Mouse (Mus musculus) adrenal gland, postnatal 4 days (tissue): ENCODE results near the gene Trim54. TPM values are rescaled to one million over a fixed set of nuclear protein-coding genes. Genes with fewer than 3 reads are reported as not detected.
A peak's percentile ranks its signal among the peaks of the same experiment; 100 is the strongest.

Experiments used
- DNase-seq, 2 experiments: peaks; one replicate each; pipeline ENCODE4 v3.0.0; 2021 to 2022; ENCODE audit warnings: low spot score in 2 of 2, mixed read lengths in 2 of 2
- long read RNA-seq, 2 experiments: library from polyadenylated mRNA; stranded (forward); transcript quantifications; one replicate each; pipeline ENCODE4 v2.0.0; 2021
- total RNA-seq, 2 experiments: library from RNA; stranded (reverse); gene quantifications; 2 replicates each; pipeline ENCODE4 v1.2.3; 2021

Gene Trim54
- 1 to 10 TPM; 1.8 to 4.2 TPM for total RNA-seq
- long read RNA-seq, experiment 1, transcript Trim54-201 (9 exons, 1,434 nt): major isoform, 6 of 7 reads
- long read RNA-seq, experiment 1, partial matches to known transcripts: 0 of 7 reads
- long read RNA-seq, experiment 1, other reads (novel, unspliced or antisense): 1 of 7 reads
- long read RNA-seq, experiment 2, partial matches to known transcripts: 0 of 1 reads
- long read RNA-seq, experiment 2, other reads (novel, unspliced or antisense): 0 of 1 reads

GRCm38 (mm10) chr5:31116354-31116753 is at the start of gene Trim54:
Gene Trim54, plus strand, starts transcription at chr5:31116712.
- no peak for DNase-seq

DNA sequence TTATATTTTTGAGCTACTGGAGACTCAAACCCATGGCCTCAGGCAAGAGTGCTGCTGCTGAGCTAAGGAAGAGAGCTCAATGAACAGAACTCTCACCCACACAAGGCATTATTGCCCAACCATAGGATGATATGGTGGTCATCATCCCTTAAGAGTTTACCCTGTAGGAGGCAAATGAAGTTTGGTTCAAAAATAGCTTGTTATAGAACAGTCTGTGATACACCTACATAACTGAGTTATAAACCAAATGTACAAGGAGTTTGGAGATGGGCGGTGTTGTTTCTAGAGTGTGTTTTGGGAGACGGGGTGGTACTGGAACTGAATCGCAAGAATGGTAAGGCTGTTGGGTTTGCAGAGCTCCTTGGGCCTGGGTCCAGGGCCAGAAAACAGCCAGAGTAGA is 46.7 kb upstream of the Trim54 start:
- DNase-seq: no peak

- no peak for DNase-seq
Measured at GRCm38 (mm10) chr5:31071059-31071458, 45.5 kb upstream of the Trim54 start.

- DNase-seq: no peak
Measured at GRCm38 (mm10) chr5:31071821-31072220, 44.7 kb upstream of the Trim54 start.

DNA sequence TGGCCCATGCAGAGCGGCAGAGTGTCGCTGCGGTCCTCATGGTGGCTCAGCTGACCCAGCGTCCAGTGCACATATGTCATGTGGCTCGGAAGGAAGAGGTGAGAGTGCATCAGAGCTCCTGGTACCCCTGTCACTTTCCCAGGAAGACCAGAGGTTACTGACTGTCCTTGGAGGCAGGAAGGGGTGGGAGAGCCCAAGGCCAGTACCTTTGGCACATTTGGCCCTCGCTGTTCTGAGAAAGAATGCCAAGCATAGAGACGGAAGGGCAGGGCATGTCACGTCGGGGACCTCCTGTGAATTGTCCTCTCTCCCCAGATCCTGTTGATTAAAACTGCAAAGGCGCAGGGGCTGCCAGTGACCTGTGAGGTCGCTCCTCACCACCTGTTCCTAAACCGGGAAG is 43.3 kb upstream of the Trim54 start:
- no peak for DNase-seq

- DNase-seq: no peak
Measured at GRCm38 (mm10) chr5:31076346-31076745, 40.2 kb upstream of the Trim54 start.

DNA sequence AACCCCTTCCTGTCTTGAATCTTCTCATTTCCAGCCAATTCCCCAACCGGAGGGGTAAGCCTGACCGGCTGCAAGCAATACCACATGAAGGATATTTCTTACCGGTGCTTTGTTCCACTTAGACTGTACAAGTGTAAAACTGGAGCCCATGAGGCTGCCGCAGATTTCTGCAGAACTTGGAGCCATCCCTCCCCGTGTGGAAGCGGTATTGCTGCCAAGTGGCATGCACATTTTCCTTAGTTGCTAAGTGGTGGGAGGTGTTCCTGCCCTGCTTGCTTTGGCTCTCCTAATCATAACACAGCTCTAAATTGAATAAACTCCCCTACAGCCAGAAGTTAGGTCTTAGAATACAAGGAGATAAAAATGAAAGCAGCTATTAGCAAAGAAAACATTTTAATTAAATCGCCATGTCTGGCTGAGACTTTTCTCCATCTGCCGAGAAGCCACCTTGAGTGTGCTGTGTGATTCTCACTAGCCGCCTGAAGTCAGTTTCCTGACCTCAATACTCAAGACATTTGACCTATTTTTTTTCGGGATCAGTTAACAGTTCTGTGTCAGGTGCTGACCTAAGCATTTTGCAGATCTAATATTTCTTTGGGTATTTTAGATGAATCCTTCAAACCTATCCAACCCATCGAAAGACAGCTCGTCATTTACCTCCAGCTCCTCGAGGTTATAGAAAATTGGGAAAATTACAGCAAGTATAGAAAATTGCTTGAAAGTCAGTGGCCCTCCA is 36.3 kb upstream of the Trim54 start:
- DNase-seq: no peak

GRCm38 (mm10) chr5:31080795-31081164 is 35.7 kb upstream of the Trim54 start:
- no peak for DNase-seq

DNA sequence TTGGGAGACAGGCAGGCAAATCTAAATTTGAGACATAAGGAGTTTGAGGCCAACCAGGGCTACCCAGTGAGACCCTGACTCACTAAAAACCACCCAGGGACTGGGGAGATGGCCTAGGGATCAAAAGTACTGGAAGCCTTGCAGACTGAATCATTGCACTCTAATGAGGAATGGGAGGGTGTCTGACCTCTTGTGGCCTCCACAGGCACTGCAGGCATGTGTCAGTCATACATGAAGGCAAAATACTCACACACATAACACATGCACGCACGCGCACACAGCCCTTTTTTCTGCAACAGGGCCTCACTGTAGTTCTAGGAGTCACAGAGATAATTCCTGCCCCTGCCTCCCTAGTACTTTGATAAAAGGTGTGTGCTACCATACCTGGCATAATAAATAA is 35.1 kb upstream of the Trim54 start:
- DNase-seq: no peak

GRCm38 (mm10) chr5:31082355-31082754 is 34.2 kb upstream of the Trim54 start:
- peak in 1 of 2 experiments; percentile 43 for DNase-seq

DNA sequence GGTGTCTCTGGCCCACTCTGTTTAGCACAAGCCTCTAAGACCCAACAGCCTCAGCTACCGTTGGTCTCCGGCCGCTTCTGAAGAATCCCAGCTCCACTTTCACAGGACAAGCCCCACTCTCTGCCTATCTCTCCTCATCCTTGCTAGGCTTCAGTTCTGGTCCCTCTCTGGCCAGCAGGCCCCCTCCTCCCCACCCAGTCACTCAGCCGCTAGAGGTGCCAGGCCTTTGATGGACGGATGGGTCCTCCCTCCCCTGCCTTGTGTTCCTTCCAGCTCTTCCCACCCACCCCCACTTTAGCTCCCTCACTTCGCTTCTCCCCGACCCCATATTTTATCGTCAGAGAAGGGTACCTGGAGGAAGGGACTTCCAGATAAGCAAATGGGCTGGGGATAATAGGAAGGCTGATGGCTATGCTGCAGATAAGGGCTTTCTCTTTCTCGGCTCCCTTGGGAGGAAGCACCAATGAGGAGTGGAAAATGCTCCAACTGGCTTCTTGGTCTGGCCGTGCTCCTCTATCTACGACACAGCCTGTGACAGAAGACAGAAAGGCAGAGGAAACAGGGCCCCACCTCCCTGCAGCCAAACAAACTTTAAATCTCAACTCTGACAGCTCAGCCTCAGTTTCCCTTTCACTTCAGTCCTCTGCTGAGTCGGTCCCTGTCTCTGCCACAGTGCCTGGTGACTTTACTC is 33.4 kb upstream of the Trim54 start:
- DNase-seq: no peak

DNA sequence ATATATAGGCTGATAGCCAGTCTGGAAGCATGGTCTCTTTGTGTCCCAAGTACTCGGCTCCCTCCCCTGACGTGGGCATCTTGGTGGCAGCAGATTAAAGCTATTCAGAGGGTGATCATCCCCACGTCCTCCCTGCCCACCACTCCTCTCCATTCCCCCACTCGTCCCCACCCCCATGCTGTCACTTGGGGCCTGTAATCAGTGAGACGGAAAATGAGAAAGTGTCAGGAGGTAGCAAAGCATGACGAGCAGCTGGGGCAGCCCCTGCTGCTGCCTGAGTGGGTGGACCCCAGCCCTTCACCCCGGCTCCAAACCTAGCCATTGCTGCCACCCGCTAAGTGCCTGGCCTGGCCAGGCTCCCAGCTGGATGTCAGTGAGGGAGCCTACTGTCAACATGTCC is 32.6 kb upstream of the Trim54 start:
- no peak for DNase-seq

GRCm38 (mm10) chr5:31086606-31087005 is 29.9 kb upstream of the Trim54 start:
- no peak for DNase-seq

- DNase-seq: no peak
Measured at GRCm38 (mm10) chr5:31087131-31087530, 29.4 kb upstream of the Trim54 start.

- DNase-seq: no peak
Measured at GRCm38 (mm10) chr5:31092231-31092975, 24.1 kb upstream of the Trim54 start.

DNA sequence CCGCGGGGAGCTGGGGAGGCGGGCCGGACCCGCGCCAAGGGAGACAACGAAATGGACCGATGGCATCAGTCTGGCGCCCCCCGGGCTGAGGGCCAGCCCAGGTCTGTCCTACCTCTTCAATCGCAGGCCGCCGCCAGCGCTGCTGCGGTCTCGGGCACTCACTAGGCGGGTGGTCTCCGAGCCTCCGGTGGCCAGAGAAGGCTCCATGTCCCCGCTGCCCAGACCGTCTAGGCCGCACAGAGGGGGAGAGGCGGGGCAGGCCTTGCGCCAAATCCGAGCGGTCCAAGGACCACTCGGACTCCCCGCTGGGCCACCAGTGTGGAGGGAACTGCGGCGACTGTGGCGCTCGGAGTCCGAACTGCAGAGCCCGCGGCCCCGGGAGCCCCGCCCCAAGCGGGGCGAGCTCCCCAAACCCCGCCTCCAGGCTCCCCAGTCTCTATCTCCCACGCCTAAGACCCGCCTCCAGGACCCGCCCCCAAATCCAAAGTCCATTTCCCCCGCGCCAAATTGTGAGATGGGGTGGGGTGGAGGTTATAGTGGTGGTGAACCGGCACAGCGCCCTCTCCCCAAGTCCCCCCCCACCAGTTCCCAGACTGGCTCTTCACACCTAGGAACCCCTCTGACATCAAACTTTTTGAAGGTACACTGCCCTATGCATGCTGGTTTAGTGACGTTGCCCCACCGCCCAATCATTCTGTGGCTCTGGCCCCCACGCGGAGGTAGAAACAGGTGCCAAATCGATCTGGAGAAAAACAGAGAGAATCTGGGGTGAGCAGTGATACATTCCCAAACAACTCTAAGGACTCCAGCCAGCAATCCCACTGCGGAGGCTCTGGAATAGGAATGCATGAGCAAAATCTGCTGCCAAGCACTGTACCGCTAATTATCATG is 23.1 kb upstream of the Trim54 start:
- DNase-seq: no peak

GRCm38 (mm10) chr5:31094100-31094798 is 22.3 kb upstream of the Trim54 start:
- no peak for DNase-seq

GRCm38 (mm10) chr5:31094799-31095691 is 21.5 kb upstream of the Trim54 start:
- no peak for DNase-seq
